Mouse (Mus musculus): ENCODE results near the gene Ciao2b. TPM values are rescaled to one million over a fixed set of nuclear protein-coding genes. Genes with fewer than 3 reads are reported as not detected.

Ciao2b gene
- total and polyA plus RNA-seq, 3 experiments = 72.2 to 81.1 (median 76.4) TPM

DNA sequence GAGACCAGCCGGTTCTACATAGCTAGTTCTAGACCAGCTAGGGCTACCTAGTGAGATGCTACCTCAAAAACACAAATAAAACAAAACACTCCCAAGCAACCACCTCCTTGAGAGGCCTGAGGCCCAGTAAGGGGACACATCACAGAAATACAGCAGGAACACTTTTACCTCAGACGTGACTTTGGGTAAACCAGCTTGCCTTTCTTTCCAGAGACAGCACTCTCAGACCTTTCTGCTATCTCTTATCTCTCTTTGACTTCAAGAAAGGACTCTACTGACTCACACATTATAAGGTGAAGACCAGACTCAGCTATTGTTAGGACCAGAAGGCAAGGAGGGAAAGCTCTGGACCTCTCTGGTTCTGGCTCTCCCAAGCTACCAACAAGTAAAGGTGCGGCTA is 51.5 kb downstream of the Ciao2b start:
- DNase-seq (ENCODE audit: extremely low read depth) = no peak
- TF ChIP-seq PAX5 (IDR thresholded peaks at IDR 0.05; ENCODE audit: low read length) (no peak), MEF2A (IDR thresholded peaks at IDR 0.05; ENCODE audit: borderline replicate concordance, low read depth, low read length) (no peak), SMC3 (IDR thresholded peaks at IDR 0.05; ENCODE audit: low read depth, low read length) (no peak), ZKSCAN1 (IDR thresholded peaks at IDR 0.05; ENCODE audit: borderline replicate concordance, low read depth, low read length) (no peak), TCF12 (IDR thresholded peaks at IDR 0.05; ENCODE audit: low read depth, low read length) (no peak), MAZ (IDR thresholded peaks at IDR 0.05; ENCODE audit: low read depth, low read length) (no peak), POLR2AphosphoS2 (IDR thresholded peaks at IDR 0.05; ENCODE audit: low read depth, low read length) (no peak)
- dilution Hi-C loops (cut with MboI; ENCODE audit: extremely low pct_ligation_motif_present, extremely low pct_unique_long_range_greater_than_20kb, low sequenced_read_pairs) = no loop called here

More for the DNA sequence above, 51.5 kb downstream of the Ciao2b start:
- Histone ChIP-seq H3K9ac (ENCODE audit: insufficient read depth, low read depth) (no peak overlapping the region), H3K36me3 (replicated peaks in 1 of 2; ENCODE audit: control insufficient read depth in 1 of 2, insufficient read depth in 1 of 2, low read length in 1 of 2) (peaks cover 18 to 21% of the 10 kb centered on the region in 2 experiments), H3K4me3 (replicated peaks in 1 of 3; ENCODE audit: low read depth in 2 of 3, low read length in 2 of 3, poor library complexity in 1 of 3) (no peak overlapping the region), H3K27ac (ENCODE audit: insufficient read depth, low read depth) (no peak overlapping the region), H3K9me3 (replicated peaks; ENCODE audit: low read length) (no peaks in the 10 kb centered on the region), H3K4me2 (ENCODE audit: insufficient read depth, low read depth, poor library complexity, severe bottlenecking) (no peak overlapping the region), H3K4me1 (ENCODE audit: control insufficient read depth in 1 of 2, insufficient read depth in 2 of 2) (peaks cover 3 to 23% of the 10 kb centered on the region in 2 experiments; a peak in 2 of 4 replicates), H3K27me3 (replicated peaks) (no peaks in the 10 kb centered on the region), H3K79me2 (replicated peaks; ENCODE audit: control insufficient read depth, extremely low read depth, insufficient read depth, poor library complexity, severe bottlenecking) (peaks cover 7% of the 10 kb centered on the region; the same call in 1 of the 2 replicates)
- in situ Hi-C loops (cut with MboI; ENCODE audit: low pct_ligation_motif_present, low pct_unique_long_range_greater_than_20kb, low sequenced_read_pairs) = no loop called here

Other genes with a start within 250 kb of the Ciao2b start
- gene Cmtm4, start 246.2 kb downstream of the Ciao2b start, total RNA-seq (2012; rRNA removed) = 2.3 and 2.7 TPM in 2 replicates
- gene Cmtm4, start 246.2 kb downstream of the Ciao2b start, total RNA-seq (2014; rRNA removed) = 2.5 and 2.6 TPM in 2 replicates
- gene Cmtm4, start 246.2 kb downstream of the Ciao2b start, polyA plus RNA-seq (2012; ENCODE audit: insufficient read length, low read depth) = 2.6 and 3.0 TPM in 2 replicates
- gene Dync1li2, start 198.9 kb downstream of the Ciao2b start, total RNA-seq (2012; rRNA removed) = 12.7 and 15.8 TPM in 2 replicates
- gene Dync1li2, start 198.9 kb downstream of the Ciao2b start, total RNA-seq (2014; rRNA removed) = 14.3 and 17.7 TPM in 2 replicates
- 22.8 and 30.4 TPM in 2 replicates for gene Dync1li2, start 198.9 kb downstream of the Ciao2b start, polyA plus RNA-seq (2012; ENCODE audit: insufficient read length, low read depth)
- not detected in 2 replicates for gene Terb1, start 132.1 kb downstream of the Ciao2b start, total RNA-seq (2012; rRNA removed)
- gene Terb1, start 132.1 kb downstream of the Ciao2b start, total RNA-seq (2014; rRNA removed) = not detected in 2 replicates
- not detected in 2 replicates for gene Terb1, start 132.1 kb downstream of the Ciao2b start, polyA plus RNA-seq (2012; ENCODE audit: insufficient read length, low read depth)
- 26.0 and 34.5 TPM in 2 replicates for gene Nae1, start 107.3 kb downstream of the Ciao2b start, total RNA-seq (2012; rRNA removed)
- 95.0 and 113 TPM in 2 replicates for gene Nae1, start 107.3 kb downstream of the Ciao2b start, total RNA-seq (2014; rRNA removed)
- 33.6 and 36.5 TPM in 2 replicates for gene Nae1, start 107.3 kb downstream of the Ciao2b start, polyA plus RNA-seq (2012; ENCODE audit: insufficient read length, low read depth)
- 0.85 and 0.88 TPM in 2 replicates for gene Car7, start 107.3 kb downstream of the Ciao2b start, total RNA-seq (2012; rRNA removed)
- 0.62 and 0.92 TPM in 2 replicates for gene Car7, start 107.3 kb downstream of the Ciao2b start, total RNA-seq (2014; rRNA removed)
- gene Car7, start 107.3 kb downstream of the Ciao2b start, polyA plus RNA-seq (2012; ENCODE audit: insufficient read length, low read depth) = 1.2 and 1.3 TPM in 2 replicates
- gene Pdp2, start 50.5 kb downstream of the Ciao2b start, total RNA-seq (2012; rRNA removed) = 8.7 and 11.9 TPM in 2 replicates
- gene Pdp2, start 50.5 kb downstream of the Ciao2b start, total RNA-seq (2014; rRNA removed) = 6.9 and 7.6 TPM in 2 replicates
- gene Pdp2, start 50.5 kb downstream of the Ciao2b start, polyA plus RNA-seq (2012; ENCODE audit: insufficient read length, low read depth) = 8.3 and 9.6 TPM in 2 replicates
- gene Cdh16, start 17.6 kb downstream of the Ciao2b start, total RNA-seq (2012; rRNA removed) = not detected in 2 replicates
- not detected in 2 replicates for gene Cdh16, start 17.6 kb downstream of the Ciao2b start, total RNA-seq (2014; rRNA removed)
- not detected in 2 replicates for gene Cdh16, start 17.6 kb downstream of the Ciao2b start, polyA plus RNA-seq (2012; ENCODE audit: insufficient read length, low read depth)
- 30.9 and 31.1 TPM in 2 replicates for gene Rrad, start 10.6 kb downstream of the Ciao2b start, total RNA-seq (2012; rRNA removed)
- gene Rrad, start 10.6 kb downstream of the Ciao2b start, total RNA-seq (2014; rRNA removed) = 29.4 and 31.7 TPM in 2 replicates
- 32.3 and 33.6 TPM in 2 replicates for gene Rrad, start 10.6 kb downstream of the Ciao2b start, polyA plus RNA-seq (2012; ENCODE audit: insufficient read length, low read depth)
- gene Ces2a, start 92.0 kb upstream of the Ciao2b start, total RNA-seq (2012; rRNA removed) = not detected in 2 replicates
- not detected in 2 replicates for gene Ces2a, start 92.0 kb upstream of the Ciao2b start, total RNA-seq (2014; rRNA removed)
- gene Ces2a, start 92.0 kb upstream of the Ciao2b start, polyA plus RNA-seq (2012; ENCODE audit: insufficient read length, low read depth) = not detected in 2 replicates
- not detected in 2 replicates for gene Ces2b, start 189.6 kb upstream of the Ciao2b start, total RNA-seq (2012; rRNA removed)
- gene Ces2b, start 189.6 kb upstream of the Ciao2b start, total RNA-seq (2014; rRNA removed) = 0.11 TPM in 1 of 2 replicates, not detected in the other
- gene Ces2b, start 189.6 kb upstream of the Ciao2b start, polyA plus RNA-seq (2012; ENCODE audit: insufficient read length, low read depth) = not detected in 2 replicates
- gene Ces2c, start 205.1 kb upstream of the Ciao2b start, total RNA-seq (2012; rRNA removed) = 5.7 and 6.2 TPM in 2 replicates
- gene Ces2c, start 205.1 kb upstream of the Ciao2b start, total RNA-seq (2014; rRNA removed) = 15.6 and 16.7 TPM in 2 replicates
- 65.5 and 67.4 TPM in 2 replicates for gene Ces2c, start 205.1 kb upstream of the Ciao2b start, polyA plus RNA-seq (2012; ENCODE audit: insufficient read length, low read depth)

Data from CH12.LX (cell line).